Mouse (Mus musculus): ENCODE data around the gene Ercc5. TPM values are rescaled to one million over a fixed set of nuclear protein-coding genes. Genes with fewer than 3 reads are reported as not detected.
A peak's percentile ranks its signal among the peaks of the same experiment; 100 is the strongest.

The Ercc5 gene
- polyA plus RNA-seq, 1 experiment from 2014 or later = 14.7 TPM

GRCm38 (mm10) chr1:44173903-44174302 is 26.4 kb downstream of the Ercc5 start:
- H3K27me3 ChIP-seq = no peaks in the 10 kb centered on the region
- POLR2A ChIA-PET = no interaction called here
- in situ Hi-C loops (cut with MboI; ENCODE audit: low pct_unique_long_range_greater_than_20kb) = no loop called here
- no peak for ATAC-seq
- CTCF ChIA-PET = no interaction called here
- no peak for DNase-seq (ENCODE audit: low read depth, low spot score)
- TF ChIP-seq CTCF (IDR thresholded peaks at IDR 0.05) = peak; percentile 35

DNA sequence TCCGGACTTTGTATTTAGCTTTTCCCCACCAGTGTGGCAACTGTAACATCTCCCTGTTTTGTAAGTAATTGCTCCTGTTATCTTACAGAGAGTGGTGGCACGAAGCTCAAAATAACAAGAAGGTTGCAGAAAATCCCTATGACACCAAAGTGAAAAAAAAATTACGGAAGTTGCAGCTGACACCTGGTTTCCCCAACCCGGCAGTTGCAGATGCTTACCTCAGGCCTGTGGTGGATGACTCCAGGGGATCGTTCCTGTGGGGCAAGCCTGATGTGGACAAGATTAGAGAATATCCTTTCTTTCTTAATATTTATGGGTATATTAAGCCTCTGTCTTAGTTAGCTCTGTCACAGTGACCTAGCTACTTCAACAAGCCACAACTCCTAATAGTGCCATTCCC is 30.5 kb downstream of the Ercc5 start:
- TF ChIP-seq CTCF (IDR thresholded peaks at IDR 0.05) = no peak
- CTCF ChIA-PET = interaction anchor here (1.9 kb wide), 1 partner anchor 11 kb away, joined by 5 read pairs; no protein-coding TSS in a partner anchor
- in situ Hi-C loops (cut with MboI; ENCODE audit: low pct_unique_long_range_greater_than_20kb) = no loop called here
- POLR2A ChIA-PET = no interaction called here
- ATAC-seq (no peak), DNase-seq (ENCODE audit: low read depth, low spot score) (no peak)
- no peaks in the 10 kb centered on the region for H3K27me3 ChIP-seq

DNA sequence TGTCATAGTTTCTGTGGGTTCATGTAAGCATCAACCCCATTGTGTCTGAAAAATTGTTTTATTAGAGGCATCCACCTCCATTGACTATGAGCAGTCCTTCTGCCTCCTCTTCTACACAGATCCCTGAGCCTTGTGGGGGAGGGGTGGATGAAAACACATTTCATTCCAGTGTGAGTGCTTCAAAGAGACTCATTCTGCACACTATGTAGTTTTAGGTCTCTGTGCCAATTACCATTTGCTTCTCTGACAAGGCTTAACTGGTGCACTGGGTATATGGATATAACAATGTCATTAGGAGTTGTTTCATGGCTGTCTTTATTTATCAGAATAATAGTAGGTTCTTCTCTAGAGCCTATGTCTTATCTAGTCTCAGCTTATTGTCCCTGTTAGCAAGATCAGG is 38.9 kb downstream of the Ercc5 start:
- no peaks in the 10 kb centered on the region for H3K27me3 ChIP-seq
- CTCF ChIA-PET = no interaction called here
- ATAC-seq (peak; percentile 88), DNase-seq (ENCODE audit: low read depth, low spot score) (peak; percentile 10)
- in situ Hi-C loops (cut with MboI; ENCODE audit: low pct_unique_long_range_greater_than_20kb) = no loop called here
- POLR2A ChIA-PET = no interaction called here
- TF ChIP-seq CTCF (IDR thresholded peaks at IDR 0.05) = no peak

DNA sequence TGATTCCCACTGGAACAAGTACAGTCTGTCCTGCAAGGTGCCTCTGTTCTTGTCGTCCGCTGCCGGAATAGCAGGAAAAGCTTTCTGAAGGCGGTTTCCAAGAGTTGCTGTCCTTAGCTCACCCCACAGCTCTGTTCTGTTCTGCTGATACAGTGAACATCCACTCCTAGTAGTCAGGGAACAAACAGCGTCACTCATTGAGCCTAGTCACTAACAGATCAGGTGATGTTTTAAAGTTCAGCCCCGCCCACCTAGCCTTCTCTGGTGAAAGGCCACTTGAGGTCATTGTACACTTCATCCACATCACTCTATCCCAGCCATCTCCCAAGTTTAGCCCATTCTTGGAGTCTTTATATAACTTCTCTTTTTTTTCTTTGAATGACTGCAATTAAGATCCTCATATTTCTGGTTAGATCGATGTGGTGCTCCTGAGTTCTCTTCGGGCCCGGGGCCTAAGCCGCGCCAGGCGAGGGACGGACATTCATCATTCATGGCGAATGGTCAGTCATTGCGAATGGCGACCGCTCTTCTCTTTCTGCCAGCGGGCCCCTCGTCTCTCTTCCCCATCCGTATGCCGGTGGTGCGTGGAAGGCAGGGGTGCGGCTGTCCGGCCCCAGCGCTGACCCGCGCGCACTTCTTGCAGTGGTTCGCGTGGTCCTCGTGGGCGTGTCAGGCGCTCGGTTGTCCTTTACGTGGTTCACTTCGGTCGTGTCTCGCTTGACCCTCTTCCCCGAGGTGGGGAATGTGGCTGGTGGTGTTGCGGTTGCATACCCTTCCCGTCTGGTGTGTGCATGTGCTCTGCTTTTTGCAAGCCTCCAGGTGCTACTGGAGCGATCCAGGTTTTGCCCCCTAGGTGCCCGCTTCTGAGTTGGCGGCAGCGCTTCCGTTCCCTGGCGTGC is 51.0 kb downstream of the Ercc5 start:
- no peak for ATAC-seq
- POLR2A ChIA-PET = interaction anchor here (0.6 kb wide), 1 partner anchor 9 kb away, joined by 3 read pairs; no protein-coding TSS in a partner anchor
- TF ChIP-seq CTCF (IDR thresholded peaks at IDR 0.05) = no peak
- in situ Hi-C loops (cut with MboI; ENCODE audit: low pct_unique_long_range_greater_than_20kb) = no loop called here
- DNase-seq (ENCODE audit: low read depth, low spot score) = peak; percentile 48
- peaks cover 27% of the 10 kb centered on the region for H3K27me3 ChIP-seq
- CTCF ChIA-PET = no interaction called here

DNA sequence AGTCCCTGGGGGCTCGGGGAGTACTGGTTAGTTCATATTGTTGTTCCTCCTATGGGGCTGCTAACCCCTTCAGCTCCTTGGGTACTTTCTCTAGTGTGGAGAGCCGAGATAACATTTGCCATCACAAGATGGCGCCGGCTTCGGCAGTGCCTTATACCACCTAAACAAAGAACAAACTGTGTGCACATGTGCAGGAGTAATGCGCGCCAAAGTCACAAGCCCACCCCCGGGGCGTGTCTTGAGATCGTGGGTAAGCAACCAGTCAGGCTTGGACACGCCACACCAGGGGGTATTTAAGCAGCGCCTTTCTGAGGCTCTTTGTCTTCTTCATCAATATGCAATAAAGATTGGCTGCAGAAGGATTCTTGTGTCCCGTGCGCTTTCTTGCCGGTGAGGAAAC is 55.3 kb downstream of the Ercc5 start:
- peaks cover 37% of the 10 kb centered on the region for H3K27me3 ChIP-seq
- DNase-seq (ENCODE audit: low read depth, low spot score) = no peak
- ATAC-seq = no peak
- POLR2A ChIA-PET = no interaction called here
- TF ChIP-seq CTCF (IDR thresholded peaks at IDR 0.05) = no peak
- CTCF ChIA-PET = no interaction called here
- in situ Hi-C loops (cut with MboI; ENCODE audit: low pct_unique_long_range_greater_than_20kb) = no loop called here

DNA sequence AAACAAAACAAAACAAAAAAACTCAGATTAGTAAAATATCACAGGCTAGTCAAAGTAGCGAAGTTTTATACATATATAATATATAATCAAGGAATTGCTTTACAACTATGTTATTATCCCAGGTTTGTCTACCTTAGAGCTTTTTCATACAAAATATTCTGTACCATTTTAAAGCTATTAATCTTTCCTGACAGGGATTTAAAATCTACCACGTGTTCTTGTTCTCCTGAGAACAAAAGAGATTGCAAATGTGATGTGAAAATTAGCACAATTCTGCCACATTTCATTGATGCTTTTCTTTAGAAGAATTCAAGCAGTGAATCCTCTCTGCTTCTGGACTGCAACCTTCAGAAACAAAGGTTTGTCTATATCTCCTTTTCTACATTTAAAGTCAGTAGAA is 66.9 kb downstream of the Ercc5 start:
- H3K27me3 ChIP-seq = peaks cover 29% of the 10 kb centered on the region
- CTCF ChIA-PET = no interaction called here
- TF ChIP-seq CTCF (IDR thresholded peaks at IDR 0.05) = no peak
- DNase-seq (ENCODE audit: low read depth, low spot score) (no peak), ATAC-seq (no peak)
- in situ Hi-C loops (cut with MboI; ENCODE audit: low pct_unique_long_range_greater_than_20kb) = no loop called here
- POLR2A ChIA-PET = no interaction called here

DNA sequence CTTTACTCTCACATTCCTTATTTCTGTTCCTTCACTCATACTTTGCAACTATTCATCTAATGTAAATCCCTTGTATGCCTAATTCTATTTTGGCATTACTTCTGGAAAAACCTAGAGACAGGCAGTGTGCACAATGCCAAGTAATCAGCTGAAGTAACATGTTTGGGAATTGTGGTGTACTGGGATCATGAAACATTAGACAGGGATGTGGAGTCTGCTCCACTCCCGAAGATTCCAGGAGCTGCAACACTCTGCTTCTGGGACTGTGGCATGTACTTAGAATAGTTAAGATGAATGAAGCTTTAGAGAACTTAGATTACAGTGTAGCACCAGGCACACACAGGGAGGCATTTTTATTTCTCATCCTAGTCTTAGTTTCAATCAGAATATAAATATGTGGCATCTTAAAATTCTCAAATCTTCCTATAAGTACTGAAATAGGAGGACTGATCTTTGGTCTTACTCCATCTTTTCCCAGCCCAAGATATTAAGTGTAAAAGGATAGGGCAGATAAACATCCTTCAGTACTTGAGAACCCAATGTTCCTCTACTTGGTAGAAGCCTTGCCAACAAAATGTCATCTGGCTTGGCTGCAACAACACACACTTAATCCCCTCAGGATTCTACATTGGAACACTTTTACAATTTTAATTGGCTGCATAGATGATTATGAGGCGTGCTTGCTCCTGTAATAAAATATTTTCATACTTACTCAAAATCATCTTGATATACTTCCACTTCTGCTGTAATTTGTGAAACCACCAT is 69.0 kb downstream of the Ercc5 start:
- in situ Hi-C loops (cut with MboI; ENCODE audit: low pct_unique_long_range_greater_than_20kb) = no loop called here
- POLR2A ChIA-PET = no interaction called here
- no peak for DNase-seq (ENCODE audit: low read depth, low spot score)
- ATAC-seq = no peak
- TF ChIP-seq CTCF (IDR thresholded peaks at IDR 0.05) = no peak
- CTCF ChIA-PET = no interaction called here
- peaks cover 25% of the 10 kb centered on the region for H3K27me3 ChIP-seq

- in situ Hi-C loops (cut with MboI; ENCODE audit: low pct_unique_long_range_greater_than_20kb) = no loop called here
- ChIA-PET POLR2A (no interaction called here), CTCF (no interaction called here)
- DNase-seq (ENCODE audit: low read depth, low spot score) = no peak
- peaks cover 22% of the 10 kb centered on the region for H3K27me3 ChIP-seq
- no peak for TF ChIP-seq CTCF (IDR thresholded peaks at IDR 0.05)
- ATAC-seq = no peak
Measured at GRCm38 (mm10) chr1:44217118-44217517, 69.6 kb downstream of the Ercc5 start.

GRCm38 (mm10) chr1:44218876-44219275 is 71.3 kb downstream of the Ercc5 start, which contains the start of gene Mettl21e:
Gene Mettl21e, minus strand, starts transcription at chr1:44218961.
- ChIA-PET POLR2A (no interaction called here), CTCF (no interaction called here)
- TF ChIP-seq CTCF (IDR thresholded peaks at IDR 0.05) = no peak
- DNase-seq (ENCODE audit: low read depth, low spot score) (no peak), ATAC-seq (no peak)
- in situ Hi-C loops (cut with MboI; ENCODE audit: low pct_unique_long_range_greater_than_20kb) = no loop called here
- H3K27me3 ChIP-seq = peaks cover 22% of the 10 kb centered on the region

- no peaks in the 10 kb centered on the region for H3K27me3 ChIP-seq
- ChIA-PET CTCF (interaction anchor here (0.9 to 1.7 kb wide), 4 partner anchors 19 to 1087 kb away, joined by 3 to 9 read pairs (median 5); no protein-coding TSS in a partner anchor), POLR2A (interaction anchor here (0.6 kb wide), 1 partner anchor 784 kb away, joined by 3 read pairs; no protein-coding TSS in a partner anchor)
- peak; percentile 51 for ATAC-seq
- DNase-seq (ENCODE audit: low read depth, low spot score) = no peak
- TF ChIP-seq CTCF (IDR thresholded peaks at IDR 0.05) = peak; percentile 63
- in situ Hi-C loops (cut with MboI; ENCODE audit: low pct_unique_long_range_greater_than_20kb) = loop anchor here (25.0 kb wide), 2 partner anchors 308 to 1433 kb away; no protein-coding TSS in a partner anchor
Measured at GRCm38 (mm10) chr1:44229044-44229443, 81.5 kb downstream of the Ercc5 start.

Other genes with a start within 250 kb of the Ercc5 start
- 45.7 TPM for gene Tpp2, start 214.1 kb upstream of the Ercc5 start, polyA plus RNA-seq (2021)
- 0.10 TPM for gene Mettl21c, start 127.7 kb upstream of the Ercc5 start, polyA plus RNA-seq (2021)
- gene Gm8251, start 85.8 kb upstream of the Ercc5 start, polyA plus RNA-seq (2021) = 0.01 TPM
- 22.7 TPM for gene Tex30, start 45.3 kb upstream of the Ercc5 start, polyA plus RNA-seq (2021)
- gene Kdelc1, start 28.9 kb upstream of the Ercc5 start, polyA plus RNA-seq (2021) = 44.0 TPM
- 42.3 TPM for gene Bivm, start 28.8 kb upstream of the Ercc5 start, polyA plus RNA-seq (2021)
- not detected for gene Mettl21e, start 71.2 kb downstream of the Ercc5 start, polyA plus RNA-seq (2021)